Mouse (Mus musculus) thymus, adult 18-20 months (tissue): Measurements from ENCODE around the gene Atg2a.
A peak's percentile ranks its signal among the peaks of the same experiment; 100 is the strongest.
"Not testable (repeated sequence)": the region's sequence is repeated elsewhere in the genome, so short reads cannot be mapped to it uniquely, and the experiment has no call there.

Experiments
- DNase-seq, 2 experiments: peaks; one replicate each; pipeline ENCODE4 v3.0.0; 2022; ENCODE audit warnings: mixed read lengths in 2 of 2

Atg2a gene

DNA sequence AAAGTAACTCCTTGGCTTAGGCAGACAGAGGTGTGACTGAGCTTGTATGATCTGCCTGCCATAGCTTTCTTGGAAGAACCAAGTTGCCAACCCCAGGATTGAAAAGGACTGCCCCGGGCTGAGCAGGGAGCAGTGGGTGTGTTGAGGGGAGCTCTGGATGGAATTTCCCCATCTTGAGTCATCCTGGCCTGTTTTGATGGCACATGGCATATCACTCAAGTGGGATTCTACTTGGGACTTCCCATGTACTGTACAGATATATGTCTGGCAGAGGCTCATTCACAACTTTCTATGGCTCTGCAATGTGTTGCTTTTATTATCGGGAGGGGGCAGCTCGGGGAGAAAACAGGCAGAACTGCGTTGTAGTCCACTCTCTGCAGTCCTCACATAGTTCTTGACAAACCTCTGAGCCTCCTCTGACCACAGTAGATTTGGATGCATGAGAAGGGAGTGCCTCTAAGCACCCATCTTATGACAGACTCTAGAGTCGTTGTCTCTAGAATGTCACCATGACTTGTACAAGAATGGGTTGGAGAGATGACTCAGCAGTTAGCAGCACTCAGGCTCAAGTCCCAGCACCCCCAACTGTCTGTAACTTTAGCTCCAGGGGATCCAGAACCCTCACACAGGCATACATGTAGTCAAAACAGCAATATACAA, 55.2 kb downstream of the Atg2a start:
- DNase-seq: no peak

GRCm38 (mm10) chr19:6297641-6298040, 56.2 kb downstream of the Atg2a start:
- no peak for DNase-seq

DNA sequence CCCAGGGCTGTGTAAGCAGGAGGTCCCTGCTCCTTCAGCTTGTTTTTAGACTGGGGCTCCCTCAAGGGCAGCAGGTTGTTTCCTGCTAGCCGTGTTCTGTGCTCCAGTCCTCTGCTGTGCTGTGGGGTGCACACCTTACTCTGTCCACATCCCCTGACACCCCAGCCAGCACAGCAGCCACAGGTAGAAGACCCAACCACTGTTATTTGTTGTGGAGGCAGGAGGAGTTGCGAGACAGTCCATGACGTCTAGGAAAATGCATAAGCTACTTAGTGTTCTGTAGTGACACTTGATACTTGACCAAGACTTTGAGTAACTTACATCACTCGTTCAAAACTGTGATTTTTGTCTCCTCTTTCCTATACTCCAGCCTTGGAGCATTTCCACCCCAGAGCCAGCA, 57.5 kb downstream of the Atg2a start:
- DNase-seq: no peak

DNA sequence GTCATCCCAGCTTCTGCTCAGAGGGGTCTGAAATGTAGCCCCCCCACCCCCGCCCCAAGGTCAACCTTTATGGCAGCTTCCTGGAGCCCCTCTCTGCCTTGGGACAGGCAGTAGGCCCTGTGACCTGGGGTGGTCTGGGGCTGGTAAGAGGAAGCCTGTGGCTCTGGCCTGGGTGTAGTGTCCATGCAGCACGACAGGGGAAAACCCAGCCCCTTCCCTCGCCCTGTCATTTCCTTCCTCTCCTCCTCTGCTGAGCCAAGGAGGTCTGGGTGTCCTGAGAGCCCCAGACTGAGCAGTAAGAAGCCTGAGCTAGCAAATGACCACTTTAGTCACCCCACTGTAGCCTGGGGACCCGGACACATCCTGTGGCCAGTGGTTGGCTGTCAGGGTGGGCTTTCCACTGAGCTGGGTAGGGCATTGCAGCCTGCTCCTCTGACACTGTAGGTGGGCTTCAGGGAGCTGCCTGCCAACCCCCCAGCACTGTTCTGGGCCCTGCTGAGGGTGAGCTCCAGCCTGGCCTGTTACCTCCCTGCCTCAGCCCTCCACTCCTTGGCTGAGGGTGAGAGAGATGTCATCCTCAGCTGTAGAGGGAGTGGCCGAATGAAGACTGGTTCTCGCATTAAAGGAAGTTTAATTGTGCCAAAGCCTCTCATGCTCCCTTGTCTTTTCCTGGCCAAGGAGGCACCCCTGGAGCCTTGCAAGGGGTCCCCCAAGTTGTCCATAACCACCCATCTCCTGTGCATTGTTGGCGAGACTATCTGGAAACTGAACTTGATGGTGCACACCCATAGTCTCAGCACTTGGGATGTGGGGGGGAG, 58.2 kb downstream of the Atg2a start:
- no peak for DNase-seq

DNA sequence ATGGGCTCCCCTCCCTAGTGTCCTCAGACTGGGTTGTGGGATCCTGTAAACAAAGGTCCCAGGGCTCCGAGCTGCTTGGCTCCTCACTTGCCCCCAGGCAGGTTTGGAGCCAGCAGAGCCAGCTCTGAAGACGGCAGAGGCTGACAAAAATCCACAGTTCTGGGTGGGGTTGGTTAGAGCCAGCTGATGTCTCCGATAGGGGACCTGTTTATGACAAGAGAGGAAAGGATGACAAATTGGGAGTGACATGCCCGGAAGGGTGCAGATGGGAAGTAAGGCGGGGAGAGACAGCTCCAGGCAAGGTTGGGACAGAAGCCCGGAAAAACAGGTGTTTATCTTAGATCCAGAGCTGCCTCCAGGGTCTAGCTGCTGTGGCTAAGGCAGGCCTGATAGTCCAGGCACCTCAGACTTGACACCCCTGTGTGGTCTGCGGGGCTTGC, 59.0 kb downstream of the Atg2a start:
- DNase-seq: no peak

- DNase-seq: no peak
Observed at GRCm38 (mm10) chr19:6302114-6302513, 60.6 kb downstream of the Atg2a start.

GRCm38 (mm10) chr19:6302522-6302921, 61.1 kb downstream of the Atg2a start:
- DNase-seq: peak in 1 of 2 experiments; percentile 35

GRCm38 (mm10) chr19:6303831-6304230, 62.4 kb downstream of the Atg2a start:
- DNase-seq: no peak

- peak; percentile 72 to 79 for DNase-seq
Observed at GRCm38 (mm10) chr19:6304787-6305516, 63.5 kb downstream of the Atg2a start.

GRCm38 (mm10) chr19:6305517-6306115, 64.1 kb downstream of the Atg2a start:
- DNase-seq: no peak

DNA sequence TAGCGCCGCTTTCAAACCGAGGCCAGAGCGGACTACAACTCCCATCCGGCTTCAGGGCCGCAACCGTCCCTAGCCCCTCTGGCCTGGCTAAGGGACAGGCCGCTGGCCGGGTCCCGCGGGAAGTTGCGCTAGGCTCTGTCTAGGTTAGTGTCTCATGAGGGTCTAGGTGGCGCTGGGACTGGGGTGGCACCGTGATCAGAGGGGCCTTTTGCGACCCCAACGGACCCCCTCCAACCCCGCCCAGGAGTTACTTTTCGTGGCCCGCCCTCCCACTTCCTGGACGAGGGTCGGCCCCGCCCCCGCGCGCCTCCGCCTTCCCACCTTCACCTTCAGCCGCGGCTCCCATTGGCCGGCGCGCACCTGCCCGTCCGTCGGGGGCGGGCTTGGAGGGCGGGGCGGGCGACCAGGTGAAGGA, 64.7 kb downstream of the Atg2a start, which contains the start of gene Cdc42bpg:
Gene Cdc42bpg, plus strand, starts transcription at position 320 of the 415 bp plus-strand sequence.
- DNase-seq: peak; percentile 81 to 84

GRCm38 (mm10) chr19:6306586-6306985, 65.1 kb downstream of the Atg2a start:
- DNase-seq: peak; percentile 58 to 65

DNA sequence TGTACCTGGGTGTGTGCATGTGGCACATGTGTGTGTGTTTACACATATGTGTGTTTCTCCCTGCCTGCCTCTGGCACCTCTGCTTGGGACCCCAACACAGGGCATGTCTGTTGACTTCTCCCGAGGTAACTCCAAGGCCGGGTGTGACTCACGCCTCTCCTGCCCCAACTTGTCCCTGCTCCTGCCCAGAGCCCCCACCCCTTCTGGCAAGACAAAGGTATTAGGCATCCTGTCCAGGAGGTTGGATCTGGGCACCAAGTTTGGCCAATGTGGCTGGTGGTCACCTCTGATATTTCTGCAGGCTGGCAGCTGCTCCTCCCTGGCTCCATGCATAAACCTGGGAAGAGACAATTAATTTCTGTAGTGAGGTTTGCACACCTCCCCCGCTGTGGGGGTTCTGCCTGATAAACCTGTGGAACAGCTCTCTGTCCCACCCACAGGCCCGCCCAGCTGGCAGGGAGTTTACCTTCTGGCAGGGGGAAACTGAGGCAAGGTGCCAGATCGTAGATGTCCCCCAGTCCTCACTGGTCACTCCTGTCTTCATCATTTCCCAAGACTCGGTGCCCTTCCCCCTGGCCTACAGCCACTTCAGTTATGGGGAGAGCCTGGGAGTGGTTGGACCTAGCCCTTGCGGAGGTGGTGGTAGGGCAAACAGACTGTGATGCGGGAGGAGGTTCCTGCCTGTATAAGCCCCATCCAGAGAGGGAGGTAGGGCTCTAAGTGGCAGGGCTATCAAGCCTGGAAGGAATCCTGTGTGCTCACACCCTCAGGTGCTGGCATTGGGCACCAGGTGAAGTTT, 66.5 kb downstream of the Atg2a start:
- DNase-seq: peak in 1 of 2 experiments; percentile 23

GRCm38 (mm10) chr19:6310181-6310580, 68.7 kb downstream of the Atg2a start:
- DNase-seq: no peak

GRCm38 (mm10) chr19:6311783-6312182, 70.3 kb downstream of the Atg2a start:
- DNase-seq: not testable (repeated sequence)
